Mouse (Mus musculus): ENCODE results near the gene Slc7a8. TPM values are rescaled to one million over a fixed set of nuclear protein-coding genes. Genes with fewer than 3 reads are reported as not detected.

Gene Slc7a8
- total RNA-seq, 1 experiment, result 0.36 TPM

DNA sequence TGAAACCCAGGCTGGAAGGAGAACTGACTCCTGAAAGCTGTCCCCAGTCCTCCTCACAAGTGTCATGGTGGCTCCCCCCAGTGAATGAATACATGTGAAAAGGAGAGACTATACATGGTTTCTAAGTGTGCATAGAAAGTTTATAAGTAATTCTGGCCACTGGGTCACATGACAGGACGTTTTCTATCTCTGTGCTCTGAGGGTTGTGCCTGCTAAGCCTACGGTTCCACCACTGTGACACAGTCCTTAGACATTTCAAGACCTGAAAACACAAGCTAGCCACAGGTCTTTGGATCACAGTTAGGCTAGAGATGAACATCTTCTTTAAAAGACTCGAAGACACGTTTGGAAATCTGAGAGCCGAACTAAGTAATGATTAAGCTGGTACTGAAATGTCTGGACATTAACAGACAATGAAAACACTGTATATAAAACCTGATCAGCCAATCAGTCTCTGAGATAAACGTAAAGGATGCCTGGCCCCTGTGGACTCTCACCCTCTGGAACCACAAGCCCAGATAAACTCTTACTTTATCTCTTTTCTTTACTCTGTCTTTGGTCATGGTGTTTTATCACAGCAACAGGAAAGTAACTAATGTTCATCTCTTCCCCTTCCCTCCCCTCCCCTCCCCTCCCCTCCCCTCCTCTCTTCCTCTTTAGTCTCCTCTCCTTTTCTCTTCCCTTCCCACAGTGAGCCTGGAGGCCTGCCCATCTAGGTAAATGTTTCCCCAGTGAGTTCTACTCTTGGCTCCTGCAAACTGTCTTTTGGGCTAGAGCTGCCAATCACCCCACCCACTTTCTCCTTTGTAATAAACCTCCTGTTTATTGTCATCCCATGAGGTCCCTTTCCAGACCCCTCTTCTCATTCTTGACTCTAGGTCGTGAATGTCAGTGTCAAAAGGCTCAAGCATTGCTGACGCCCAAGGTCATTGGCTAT, 12.4 kb upstream of the Slc7a8 start:
- no peak overlapping the region for H3K9ac ChIP-seq (ENCODE audit: insufficient read depth, low read depth, low read length, poor library complexity, severe bottlenecking)
- TF ChIP-seq HCFC1 (IDR thresholded peaks at IDR 0.05; ENCODE audit: borderline replicate concordance, insufficient read depth, low read length), result no peak
- TF ChIP-seq ZNF384 (IDR thresholded peaks at IDR 0.05; ENCODE audit: low read depth, low read length), result no peak
- no peak for TF ChIP-seq ZC3H11A (IDR thresholded peaks at IDR 0.05; ENCODE audit: borderline replicate concordance, low read depth, low read length)
- TF ChIP-seq CHD2 (IDR thresholded peaks at IDR 0.05; ENCODE audit: low read depth, low read length), result no peak
- H3K9me3 ChIP-seq (ENCODE audit: control insufficient read depth, insufficient read depth, low read depth, low read length), result no peaks in the 10 kb centered on the region
- no peak for DNase-seq (ENCODE audit: low read depth, low spot score)
- H3K36me3 ChIP-seq (ENCODE audit: control insufficient read depth, insufficient read depth, low read length, poor library complexity, severe bottlenecking), result no peaks in the 10 kb centered on the region
- peaks cover 2% of the 10 kb centered on the region in 2 experiments; a peak in 1 of 4 replicates for H3K4me1 ChIP-seq (ENCODE audit: control insufficient read depth in 2 of 2, insufficient read depth in 2 of 2, low read length in 2 of 2, poor library complexity in 1 of 2)
- in situ Hi-C loops (cut with MboI; ENCODE audit: low sequenced_read_pairs in 2 of 2, unreplicated experiment in 2 of 2), result no loop called here
- no peak overlapping the region for H3K27ac ChIP-seq (ENCODE audit: insufficient read depth, low read depth, low read length, poor library complexity, severe bottlenecking)
- H3K4me3 ChIP-seq (ENCODE audit: insufficient read depth in 1 of 2, low read depth in 1 of 2, low read length in 2 of 2, poor library complexity in 1 of 2, severe bottlenecking in 1 of 2), result no peak overlapping the region

DNA sequence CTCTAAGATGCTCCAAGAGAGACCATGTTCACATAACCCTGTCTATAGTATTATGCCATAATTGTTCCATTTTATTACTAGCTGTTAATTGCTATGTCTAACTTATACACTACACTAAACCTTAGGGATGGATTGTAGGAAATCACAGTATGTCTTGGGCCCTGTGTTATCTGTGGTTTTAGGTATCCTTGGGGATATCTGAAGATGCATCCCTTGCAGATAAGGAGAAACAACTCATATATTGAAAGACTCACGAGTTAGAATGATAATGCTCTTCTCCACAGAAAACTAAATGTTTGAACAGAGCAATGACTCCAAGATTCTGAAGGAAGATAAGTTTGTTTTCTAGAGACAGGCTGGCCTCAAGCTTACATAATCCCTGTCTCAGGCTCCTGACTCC, 11.6 kb upstream of the Slc7a8 start:
- Histone ChIP-seq H3K9me3 (ENCODE audit: control insufficient read depth, insufficient read depth, low read depth, low read length) (no peaks in the 10 kb centered on the region), H3K9ac (ENCODE audit: insufficient read depth, low read depth, low read length, poor library complexity, severe bottlenecking) (no peak overlapping the region), H3K36me3 (ENCODE audit: control insufficient read depth, insufficient read depth, low read length, poor library complexity, severe bottlenecking) (no peaks in the 10 kb centered on the region), H3K27ac (ENCODE audit: insufficient read depth, low read depth, low read length, poor library complexity, severe bottlenecking) (no peak overlapping the region), H3K4me1 (ENCODE audit: control insufficient read depth in 2 of 2, insufficient read depth in 2 of 2, low read length in 2 of 2, poor library complexity in 1 of 2) (peaks cover 2% of the 10 kb centered on the region in 2 experiments; a peak in 1 of 4 replicates), H3K4me3 (ENCODE audit: insufficient read depth in 1 of 2, low read depth in 1 of 2, low read length in 2 of 2, poor library complexity in 1 of 2, severe bottlenecking in 1 of 2) (no peak overlapping the region)
- in situ Hi-C loops (cut with MboI; ENCODE audit: low sequenced_read_pairs in 2 of 2, unreplicated experiment in 2 of 2), result no loop called here
- no peak for TF ChIP-seq ZC3H11A (IDR thresholded peaks at IDR 0.05; ENCODE audit: borderline replicate concordance, low read depth, low read length)
- TF ChIP-seq MAFK (IDR thresholded peaks at IDR 0.05; ENCODE audit: insufficient read depth, low read depth, low read length), result no peak
- no peak for TF ChIP-seq ZNF384 (IDR thresholded peaks at IDR 0.05; ENCODE audit: low read depth, low read length)
- TF ChIP-seq HCFC1 (IDR thresholded peaks at IDR 0.05; ENCODE audit: borderline replicate concordance, insufficient read depth, low read length), result no peak
- TF ChIP-seq CHD2 (IDR thresholded peaks at IDR 0.05; ENCODE audit: low read depth, low read length), result no peak
- no peak for DNase-seq (ENCODE audit: low read depth, low spot score)

DNA sequence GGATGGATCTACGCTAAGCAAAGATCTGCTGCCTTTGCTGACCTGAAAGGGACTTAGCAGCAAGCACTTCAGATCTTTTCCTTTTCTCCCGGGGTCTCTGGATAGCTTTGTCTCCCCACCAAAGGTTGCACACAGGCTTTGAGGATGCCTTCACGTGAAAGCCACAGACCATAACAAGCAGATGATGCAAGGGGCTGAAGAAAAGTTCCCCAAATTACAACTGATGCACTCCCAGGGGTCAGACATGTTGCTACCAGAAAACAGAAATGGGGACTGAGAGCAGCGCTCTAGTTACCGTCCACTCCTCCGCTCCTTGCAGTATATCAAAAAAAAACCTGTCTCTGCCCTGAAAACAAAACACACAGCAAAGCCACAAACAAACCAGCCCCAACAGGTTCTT, 10.4 kb upstream of the Slc7a8 start:
- Histone ChIP-seq H3K4me1 (ENCODE audit: control insufficient read depth in 2 of 2, insufficient read depth in 2 of 2, low read length in 2 of 2, poor library complexity in 1 of 2) (peaks cover 2% of the 10 kb centered on the region in 2 experiments; a peak in 1 of 4 replicates), H3K4me3 (ENCODE audit: insufficient read depth in 1 of 2, low read depth in 1 of 2, low read length in 2 of 2, poor library complexity in 1 of 2, severe bottlenecking in 1 of 2) (no peak overlapping the region), H3K9me3 (ENCODE audit: control insufficient read depth, insufficient read depth, low read depth, low read length) (no peaks in the 10 kb centered on the region), H3K36me3 (ENCODE audit: control insufficient read depth, insufficient read depth, low read length, poor library complexity, severe bottlenecking) (no peaks in the 10 kb centered on the region), H3K27ac (ENCODE audit: insufficient read depth, low read depth, low read length, poor library complexity, severe bottlenecking) (no peak overlapping the region), H3K9ac (ENCODE audit: insufficient read depth, low read depth, low read length, poor library complexity, severe bottlenecking) (no peak overlapping the region)
- TF ChIP-seq CHD2 (IDR thresholded peaks at IDR 0.05; ENCODE audit: low read depth, low read length) (no peak), MAFK (IDR thresholded peaks at IDR 0.05; ENCODE audit: insufficient read depth, low read depth, low read length) (no peak), ZNF384 (IDR thresholded peaks at IDR 0.05; ENCODE audit: low read depth, low read length) (no peak), HCFC1 (IDR thresholded peaks at IDR 0.05; ENCODE audit: borderline replicate concordance, insufficient read depth, low read length) (no peak)
- no peak for DNase-seq (ENCODE audit: low read depth, low spot score)
- in situ Hi-C loops (cut with MboI; ENCODE audit: low sequenced_read_pairs in 2 of 2, unreplicated experiment in 2 of 2), result no loop called here

DNA sequence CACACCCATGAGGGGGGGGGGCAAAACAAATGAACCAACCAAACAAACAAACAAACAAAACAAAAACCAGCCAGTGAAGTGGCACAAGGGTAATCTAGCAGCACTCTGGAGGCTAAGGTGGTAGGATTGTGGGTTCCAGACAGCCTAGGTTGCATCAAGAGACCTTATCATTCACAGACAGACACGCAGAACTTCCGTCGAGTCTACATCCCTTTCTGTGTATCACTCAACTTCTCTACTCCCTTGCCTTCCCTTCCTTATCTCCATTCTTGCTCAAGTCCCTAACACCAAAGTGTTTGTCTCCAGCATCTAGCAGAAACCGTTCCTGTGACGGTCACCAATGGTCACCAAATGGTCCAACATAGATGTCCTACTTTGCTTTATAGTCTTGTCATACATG, 6.5 kb upstream of the Slc7a8 start:
- H3K4me3 ChIP-seq (ENCODE audit: insufficient read depth in 1 of 2, low read depth in 1 of 2, low read length in 2 of 2, poor library complexity in 1 of 2, severe bottlenecking in 1 of 2), result no peak overlapping the region
- TF ChIP-seq MAFK (IDR thresholded peaks at IDR 0.05; ENCODE audit: insufficient read depth, low read depth, low read length) (no peak), ZC3H11A (IDR thresholded peaks at IDR 0.05; ENCODE audit: borderline replicate concordance, low read depth, low read length) (no peak), ZNF384 (IDR thresholded peaks at IDR 0.05; ENCODE audit: low read depth, low read length) (no peak), CHD2 (IDR thresholded peaks at IDR 0.05; ENCODE audit: low read depth, low read length) (no peak), HCFC1 (IDR thresholded peaks at IDR 0.05; ENCODE audit: borderline replicate concordance, insufficient read depth, low read length) (no peak)
- H3K27ac ChIP-seq (ENCODE audit: insufficient read depth, low read depth, low read length, poor library complexity, severe bottlenecking), result no peak overlapping the region
- DNase-seq (ENCODE audit: low read depth, low spot score), result no peak
- H3K36me3 ChIP-seq (ENCODE audit: control insufficient read depth, insufficient read depth, low read length, poor library complexity, severe bottlenecking), result no peaks in the 10 kb centered on the region
- in situ Hi-C loops (cut with MboI; ENCODE audit: low sequenced_read_pairs in 2 of 2, unreplicated experiment in 2 of 2), result loop anchor here in 1 of 2 experiments (10.0 kb wide), 1 partner anchor 73 kb away; the partner anchor contains the start of gene Cebpe
- no peaks in the 10 kb centered on the region for H3K9me3 ChIP-seq (ENCODE audit: control insufficient read depth, insufficient read depth, low read depth, low read length)
- H3K4me1 ChIP-seq (ENCODE audit: control insufficient read depth in 2 of 2, insufficient read depth in 2 of 2, low read length in 2 of 2, poor library complexity in 1 of 2), result no peaks in the 10 kb centered on the region
- H3K9ac ChIP-seq (ENCODE audit: insufficient read depth, low read depth, low read length, poor library complexity, severe bottlenecking), result no peak overlapping the region

Data from ES-E14 (cell line).